Mouse (Mus musculus): ENCODE data around the gene Col23a1. TPM values are rescaled to one million over a fixed set of nuclear protein-coding genes. Genes with fewer than 3 reads are reported as not detected.
"Not testable (repeated sequence)": the region's sequence is repeated elsewhere in the genome, so short reads cannot be mapped to it uniquely, and the experiment has no call there.

Col23a1 gene
- polyA plus RNA-seq, 3 experiments from 2014 or later = 0.30 to 0.87 (median 0.86) TPM

DNA sequence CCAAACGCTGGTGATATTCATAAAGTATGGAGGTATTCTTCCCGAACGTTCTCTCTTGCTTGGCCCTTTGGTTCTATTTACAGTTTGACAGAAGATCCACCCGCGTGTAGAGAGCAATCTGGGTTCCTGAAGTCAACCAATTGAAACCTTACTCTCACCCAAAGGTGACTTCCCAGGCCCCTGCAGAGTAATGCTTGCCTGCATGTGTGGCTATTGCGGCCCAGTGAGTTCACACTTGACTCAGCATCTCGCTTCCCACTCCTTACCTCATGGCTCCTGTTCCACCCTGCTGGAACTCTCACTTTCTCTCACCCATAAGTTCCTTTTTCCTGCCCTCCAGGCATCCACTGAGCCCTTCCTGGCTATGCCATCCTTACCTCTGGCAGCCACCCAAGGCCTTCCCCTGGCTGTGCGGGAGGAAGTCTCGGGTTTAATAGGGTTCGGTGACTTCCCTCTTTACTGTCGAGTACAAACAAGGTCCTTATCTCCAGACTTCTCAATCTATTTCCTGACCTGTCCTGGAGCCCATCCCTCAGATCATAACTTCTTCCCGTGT is 38.7 kb downstream of the Col23a1 start:
- ATAC-seq = no peak

DNA sequence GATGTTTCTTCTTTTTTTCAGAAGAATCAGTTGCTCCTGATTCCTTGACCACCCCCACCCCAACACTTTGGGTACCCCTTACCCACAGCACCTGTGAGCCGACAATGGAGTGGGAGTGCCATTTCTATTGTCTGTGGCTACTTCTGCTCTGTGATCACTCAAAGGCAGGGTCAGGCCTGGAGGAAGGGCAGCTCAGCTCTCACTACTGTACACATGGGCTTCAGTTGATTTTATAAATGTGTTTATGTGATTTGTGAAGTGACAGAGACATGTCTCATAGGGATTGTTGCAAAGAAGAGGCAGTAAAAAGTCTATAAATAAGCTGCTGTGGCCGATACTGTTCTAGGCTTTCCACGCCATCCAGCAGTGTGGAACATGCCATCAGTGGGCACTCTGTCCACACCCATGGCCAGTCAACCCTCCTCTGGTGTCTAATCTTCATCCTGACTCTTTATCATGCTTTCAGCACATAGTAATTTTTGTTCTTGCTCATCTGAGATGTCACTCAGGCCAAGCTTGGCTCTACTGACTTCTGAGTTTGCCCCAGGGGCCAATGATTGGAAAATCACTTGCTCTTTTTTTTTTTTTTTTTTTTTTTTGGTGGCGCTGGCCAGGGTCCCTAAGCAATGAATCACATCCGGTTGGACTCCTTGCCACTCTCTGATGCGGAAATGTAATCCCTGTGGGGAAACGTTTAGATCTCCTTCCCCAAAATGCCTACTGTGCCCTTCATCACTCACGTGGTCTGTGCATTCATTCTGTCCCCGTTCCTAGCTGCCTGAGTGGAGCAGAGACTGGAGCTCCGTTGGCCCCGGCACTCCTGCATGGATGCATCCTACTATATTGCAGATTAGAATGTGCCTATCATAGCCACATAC is 40.4 kb downstream of the Col23a1 start:
- ATAC-seq = no peak

DNA sequence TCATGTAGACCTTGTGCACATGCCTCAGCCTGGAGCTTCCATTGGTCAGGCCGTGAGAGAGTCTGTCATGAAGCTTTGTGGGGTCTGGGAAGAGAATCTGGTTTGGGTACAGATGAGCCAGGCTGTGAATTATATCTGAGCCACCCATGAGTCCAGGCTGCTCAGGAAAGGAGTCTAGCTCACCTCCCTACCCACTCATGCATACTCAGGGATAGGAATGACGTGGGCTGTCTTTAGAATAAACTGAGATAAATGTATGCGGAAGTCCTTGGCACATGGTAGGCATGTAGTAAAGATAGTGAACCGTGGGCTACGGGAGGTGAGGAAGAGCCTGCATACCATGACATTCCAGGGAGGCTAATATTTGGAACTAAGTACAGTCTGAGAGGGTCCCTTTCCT is 44.3 kb downstream of the Col23a1 start:
- no peak for ATAC-seq

DNA sequence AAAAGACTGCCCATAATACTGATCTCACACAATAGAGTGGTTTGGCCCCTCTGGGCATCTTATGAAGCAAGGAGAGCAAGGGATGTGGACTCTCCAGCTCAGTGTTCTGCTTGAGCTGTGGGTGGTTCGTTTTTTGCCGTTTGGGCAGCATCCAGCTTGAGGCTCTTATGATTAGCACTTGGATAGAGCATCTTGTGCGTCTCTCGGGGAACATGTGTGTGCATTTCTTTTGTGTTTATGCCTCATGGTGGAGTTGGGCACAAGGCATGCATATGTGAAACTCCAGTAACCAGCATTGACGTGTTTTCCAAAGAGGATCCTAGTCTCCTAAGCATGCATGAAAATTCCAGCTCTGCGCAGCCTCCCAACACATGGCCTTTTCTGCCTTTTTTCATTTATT is 47.9 kb downstream of the Col23a1 start:
- no peak for ATAC-seq

DNA sequence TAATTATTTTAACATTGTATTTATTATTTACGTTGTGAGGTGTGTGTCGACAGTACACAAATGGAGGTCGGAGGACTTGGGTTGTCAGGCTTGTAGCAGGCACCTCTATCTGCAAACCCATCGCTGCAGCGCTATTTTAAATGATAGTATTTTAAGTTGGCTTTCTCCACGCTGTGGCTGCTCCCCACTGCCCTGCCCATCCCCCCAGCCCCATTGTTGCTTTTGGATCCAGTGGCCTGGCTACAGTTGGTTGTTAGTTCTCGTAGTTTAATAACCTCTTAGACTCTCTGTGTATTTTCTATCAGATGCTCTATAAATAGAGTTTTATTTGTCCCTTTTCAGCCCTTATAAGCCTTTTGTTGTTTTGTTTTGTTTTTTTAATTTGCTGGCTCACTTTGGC is 48.7 kb downstream of the Col23a1 start:
- ATAC-seq = no peak

DNA sequence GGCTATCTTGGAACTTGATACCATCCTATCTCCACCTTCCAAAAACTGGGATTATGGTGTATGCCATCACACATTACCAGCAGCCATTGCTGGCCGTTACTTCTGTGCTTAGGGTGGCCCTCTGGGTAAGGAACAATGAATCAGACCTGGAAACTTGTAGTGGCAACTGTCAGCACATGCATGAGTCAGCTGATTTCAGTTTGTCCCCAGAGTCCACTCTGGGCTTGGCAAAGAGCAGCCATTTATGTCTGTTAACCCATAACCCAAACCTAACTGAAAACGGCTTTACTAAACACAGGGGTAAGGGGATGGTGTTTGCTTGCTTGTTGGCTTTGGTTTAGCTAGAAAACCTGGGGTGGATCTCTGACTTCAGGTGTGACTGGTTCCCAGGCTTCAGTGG is 51.4 kb downstream of the Col23a1 start:
- ATAC-seq = no peak

DNA sequence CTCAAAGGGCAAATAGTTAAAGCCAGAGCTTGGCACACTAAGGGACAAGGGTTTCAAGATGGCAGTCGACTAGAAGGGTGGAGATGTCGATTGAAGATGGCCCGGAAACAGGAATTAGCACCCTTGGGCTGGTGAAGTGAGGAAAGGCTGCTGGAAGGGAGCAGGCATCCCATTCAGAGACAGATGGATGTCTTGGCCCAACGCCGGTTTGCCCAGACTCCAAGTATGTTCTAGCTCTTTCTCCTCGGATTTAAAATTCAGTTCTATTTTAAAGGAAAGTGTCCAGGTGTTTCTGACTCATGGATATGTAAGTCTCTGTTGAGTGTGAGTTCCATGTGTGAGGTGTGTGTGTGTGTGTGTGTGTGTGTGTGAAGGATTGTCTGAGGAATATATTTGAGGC is 53.1 kb downstream of the Col23a1 start:
- no peak for ATAC-seq

DNA sequence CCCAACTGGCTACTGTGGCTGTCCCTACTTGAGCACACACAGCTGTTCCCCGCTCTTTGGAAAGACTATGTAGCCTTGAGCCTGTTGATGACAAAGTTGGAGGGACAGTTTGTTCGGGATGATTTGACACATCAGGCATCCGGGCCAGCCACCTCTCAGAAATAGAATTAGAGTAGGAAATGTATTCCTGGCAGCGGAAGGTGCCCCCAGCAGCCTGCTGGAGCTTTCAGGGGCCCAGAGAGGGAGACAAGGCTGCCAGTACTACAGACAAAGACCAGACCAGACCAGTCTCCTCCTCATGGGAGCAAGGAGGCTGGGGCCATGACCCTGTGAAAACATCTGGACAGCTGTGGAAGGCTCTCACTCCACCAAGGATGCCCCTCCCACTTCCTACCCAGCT is 53.6 kb downstream of the Col23a1 start:
- no peak for ATAC-seq

DNA sequence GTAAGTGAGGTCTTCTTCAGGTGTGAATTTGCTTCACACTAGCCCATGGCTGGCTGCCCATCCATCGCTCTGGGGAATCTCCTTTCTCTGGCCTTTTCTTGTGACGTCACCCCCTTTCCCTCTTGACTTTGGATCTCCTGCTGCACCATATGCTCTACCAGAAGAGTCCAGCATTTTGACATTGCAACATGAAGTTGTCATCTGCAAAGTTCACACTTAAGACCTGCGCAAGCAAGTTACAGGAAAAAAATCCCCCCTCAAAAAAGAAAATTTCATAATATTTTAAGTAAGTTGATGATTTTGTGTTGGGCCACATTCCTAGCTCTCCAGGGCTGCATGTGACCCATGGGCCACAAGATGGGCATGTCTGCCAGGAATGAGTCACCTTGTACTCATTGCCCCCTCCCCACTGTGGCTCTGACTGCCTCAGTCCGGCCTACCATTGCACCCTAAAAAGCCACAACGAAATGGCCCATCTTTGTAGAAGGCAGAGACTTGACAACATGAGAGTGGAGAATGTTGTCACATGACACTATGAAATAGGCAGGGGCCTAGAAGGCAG is 54.1 kb downstream of the Col23a1 start:
- ATAC-seq = no peak

DNA sequence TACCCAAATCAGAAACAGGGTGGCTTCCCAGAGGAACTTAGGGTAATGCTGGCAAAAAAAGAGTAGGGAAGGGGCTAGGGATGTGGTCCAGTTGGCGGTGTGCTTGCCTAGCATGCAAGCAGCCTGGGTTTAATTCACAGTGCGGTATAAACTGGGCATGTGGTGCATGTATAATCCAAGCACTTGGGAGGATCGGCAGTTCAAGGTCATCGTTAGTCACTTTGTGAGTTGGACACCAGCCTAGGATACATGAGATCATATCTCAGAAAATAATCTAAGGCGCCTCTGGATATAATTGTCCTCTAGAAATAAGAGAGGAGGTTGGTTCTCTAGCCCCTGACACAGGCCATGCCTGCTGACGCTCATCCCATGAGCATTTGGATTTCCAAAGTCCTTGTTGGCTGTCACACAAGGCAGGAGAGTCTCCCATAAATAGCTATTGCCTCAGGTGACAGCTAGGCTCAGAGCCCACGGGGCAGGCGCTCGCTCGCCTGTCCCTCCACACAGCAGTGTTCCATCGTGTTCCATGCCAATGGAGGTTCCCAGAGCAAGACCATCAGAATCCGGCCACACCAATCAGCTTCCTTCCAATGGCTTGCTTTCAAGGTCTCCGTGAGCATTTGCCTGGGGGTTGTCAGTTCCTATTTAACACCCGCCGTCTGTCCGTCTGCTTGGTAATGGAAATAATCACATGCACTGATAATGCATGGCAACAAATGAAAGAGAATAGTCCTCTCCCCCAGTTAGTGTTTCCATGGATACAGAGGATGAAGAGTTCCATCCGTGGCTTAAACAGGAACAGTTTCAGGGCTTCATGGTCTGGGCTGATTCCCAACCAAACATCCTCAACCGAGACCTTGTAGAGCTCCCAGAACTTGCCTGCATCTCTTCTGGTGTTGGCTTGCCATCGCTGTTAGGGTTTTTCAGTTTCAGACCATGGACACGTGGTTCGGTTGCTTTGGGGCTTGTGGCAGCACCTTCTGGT is 56.1 kb downstream of the Col23a1 start:
- ATAC-seq = no peak

DNA sequence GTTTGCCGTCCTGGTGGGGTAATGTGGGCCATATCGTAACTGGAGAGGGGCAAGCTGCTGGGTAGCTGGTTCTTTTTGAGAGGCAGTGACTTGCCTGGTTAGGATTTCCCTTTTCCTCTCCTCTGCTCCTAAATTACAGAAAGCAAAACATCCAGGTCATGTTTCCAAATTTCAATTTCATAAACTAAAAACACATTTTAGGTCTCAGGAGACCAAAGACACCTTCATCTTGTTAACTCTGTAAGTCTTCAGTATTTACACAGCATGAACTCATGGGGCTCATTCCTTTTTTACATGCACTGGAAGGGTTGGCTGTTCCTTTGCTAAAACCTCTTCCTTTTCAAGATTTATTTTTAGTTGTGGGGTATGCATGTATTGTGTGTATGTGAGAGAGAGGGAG is 58.0 kb downstream of the Col23a1 start:
- no peak for ATAC-seq

DNA sequence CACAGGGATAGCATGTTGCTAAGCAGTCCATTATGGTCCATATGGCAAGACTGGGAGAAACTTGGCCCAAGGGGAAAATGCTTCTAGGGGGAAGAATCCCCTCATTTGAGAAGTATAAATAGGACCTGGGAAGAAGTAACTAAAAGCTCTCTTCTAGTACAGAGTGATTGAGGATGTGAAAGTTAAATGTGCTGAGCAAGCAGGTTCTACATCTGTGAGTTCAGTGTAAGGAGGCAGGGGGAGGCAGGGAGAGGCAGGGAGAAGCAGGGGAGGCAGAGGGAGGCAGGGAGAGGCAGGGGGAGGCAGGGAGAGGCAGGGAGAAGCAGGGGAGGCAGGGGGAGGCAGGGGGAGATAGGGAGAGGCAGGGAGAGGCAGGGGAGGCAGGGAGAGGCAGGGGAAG is 59.9 kb downstream of the Col23a1 start:
- no peak for ATAC-seq

DNA sequence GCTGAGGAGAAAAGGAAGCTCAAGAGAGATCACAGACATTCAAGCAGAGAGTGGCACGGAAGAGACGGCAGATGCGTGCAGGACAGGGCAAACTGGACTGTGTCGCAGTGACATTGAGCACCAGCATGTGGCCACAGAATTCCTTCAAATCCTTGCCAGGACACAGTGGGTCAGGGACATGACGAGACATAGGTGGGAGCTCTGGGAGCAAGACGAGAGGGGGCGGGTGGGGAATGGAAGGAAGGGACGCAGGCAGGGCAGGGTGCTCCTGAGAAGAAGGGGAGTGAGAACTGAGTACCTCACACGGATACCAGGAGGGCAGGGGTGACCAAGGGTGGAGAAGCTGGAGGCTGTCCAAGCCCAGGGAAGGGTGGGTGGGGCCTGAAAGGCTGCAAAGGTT is 61.4 kb downstream of the Col23a1 start:
- ATAC-seq = no peak

DNA sequence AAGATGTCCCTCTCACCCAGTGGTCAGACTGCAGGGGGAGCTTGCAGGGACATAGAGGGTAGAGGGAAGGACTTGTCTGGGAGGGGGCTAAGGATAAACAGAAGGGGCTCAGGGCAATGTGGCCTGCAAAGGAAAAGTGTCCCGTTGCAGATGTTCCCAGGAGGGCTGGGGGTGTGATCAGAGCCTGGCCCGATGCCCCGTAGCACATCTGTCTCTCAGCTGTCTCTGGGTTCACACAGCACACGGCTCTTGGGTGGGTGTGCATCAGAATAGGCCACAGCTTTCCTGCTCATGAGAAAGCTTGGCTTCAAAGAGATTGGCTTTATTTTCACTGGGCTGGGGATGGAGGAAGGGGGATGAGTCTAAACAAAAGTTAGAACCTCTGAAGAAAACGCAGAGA is 62.1 kb downstream of the Col23a1 start:
- ATAC-seq = no peak

DNA sequence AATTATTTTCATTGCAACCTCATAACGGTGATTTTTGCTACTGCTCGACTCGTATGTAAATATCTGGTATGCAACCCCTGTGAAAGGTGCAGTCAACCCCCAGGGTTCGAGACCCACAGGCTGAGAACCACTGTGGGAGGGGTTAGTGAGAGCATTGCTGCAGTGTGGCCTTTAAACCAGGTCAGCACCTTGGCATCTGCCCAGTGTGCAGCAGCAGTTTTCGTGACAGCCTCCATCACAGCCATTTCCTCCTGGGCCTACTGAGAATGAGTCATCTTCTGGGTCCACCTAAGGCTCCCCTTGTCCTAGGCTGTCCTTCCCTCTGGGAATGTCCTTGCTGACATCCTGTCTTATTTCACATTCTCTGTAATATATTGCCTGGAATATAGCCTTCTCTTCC is 64.0 kb downstream of the Col23a1 start:
- ATAC-seq = no peak

DNA sequence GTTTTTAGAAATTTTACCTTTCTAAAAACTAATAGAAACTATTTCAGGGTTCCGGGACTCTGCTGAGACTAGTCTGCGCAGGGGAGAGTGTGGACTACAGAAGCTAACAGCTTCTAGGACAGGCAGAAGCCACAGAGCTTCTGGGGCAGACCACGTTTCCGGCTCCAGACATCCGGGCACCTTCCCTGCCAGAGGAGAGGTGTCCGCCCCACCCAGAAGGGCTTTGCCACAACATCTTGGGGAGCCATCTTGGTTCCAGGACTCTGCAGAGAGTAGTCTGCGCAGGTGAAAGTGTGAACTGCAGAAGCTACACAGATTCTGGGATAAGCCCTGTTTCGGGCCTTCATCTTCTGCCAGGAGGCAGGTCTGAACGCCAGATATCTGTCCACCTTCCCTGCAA is 69.3 kb downstream of the Col23a1 start:
- not testable (repeated sequence) for ATAC-seq

DNA sequence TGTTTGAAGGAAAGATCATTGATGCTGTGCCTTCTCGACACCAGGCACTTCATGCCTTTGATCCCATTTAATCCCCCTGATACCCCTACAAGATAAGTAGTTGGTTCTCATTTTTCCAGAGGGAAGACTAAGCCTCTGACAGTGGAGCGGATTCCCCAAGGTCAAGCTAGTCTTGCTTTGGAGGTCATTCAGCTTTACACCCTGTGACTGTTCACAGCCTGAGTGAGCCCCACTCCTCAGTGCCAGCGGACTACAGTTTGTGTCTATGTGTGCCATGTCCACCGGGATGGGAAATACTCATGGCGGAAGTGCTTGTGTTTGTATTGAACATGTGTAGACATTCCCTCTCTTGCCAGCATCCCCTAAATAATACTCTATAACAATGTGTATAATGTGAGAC is 74.6 kb downstream of the Col23a1 start:
- no peak for ATAC-seq

DNA sequence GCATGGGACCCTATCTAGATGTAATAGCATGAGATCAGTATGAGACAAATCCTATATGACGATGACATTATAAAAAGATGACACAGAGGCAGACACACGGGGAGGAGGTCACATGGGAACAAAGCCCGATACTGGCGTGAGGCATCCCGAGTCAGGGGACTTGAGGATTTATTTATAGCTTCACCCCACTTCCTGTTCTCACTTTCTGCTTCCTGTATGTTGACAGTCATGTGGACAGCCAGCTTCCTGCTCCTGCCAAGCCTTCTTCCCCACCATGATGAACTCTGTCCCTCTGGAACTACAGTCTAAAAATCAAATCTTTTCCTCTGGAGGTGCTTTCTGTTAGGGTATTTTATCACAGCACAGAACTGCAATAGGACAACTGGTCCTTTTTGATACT is 77.6 kb downstream of the Col23a1 start:
- ATAC-seq = no peak

DNA sequence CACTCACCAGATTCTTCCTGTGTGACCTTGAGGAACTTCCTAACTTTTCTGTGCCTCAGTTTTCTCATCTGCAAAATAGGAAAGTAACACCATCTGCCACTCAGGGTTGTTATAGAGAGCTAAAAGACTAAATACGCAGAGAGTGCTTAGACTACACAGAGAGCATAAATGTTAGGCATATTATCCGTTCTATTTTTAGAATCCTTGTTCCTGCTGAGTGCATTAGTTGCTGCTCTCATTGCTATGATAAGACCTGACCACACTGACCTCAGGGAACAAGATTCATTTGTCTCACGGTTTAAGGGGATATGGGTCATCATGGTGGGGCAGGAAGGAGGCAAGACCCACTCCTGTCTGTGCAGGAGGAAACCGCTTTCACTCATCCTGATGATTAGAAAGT is 80.6 kb downstream of the Col23a1 start:
- ATAC-seq = no peak

DNA sequence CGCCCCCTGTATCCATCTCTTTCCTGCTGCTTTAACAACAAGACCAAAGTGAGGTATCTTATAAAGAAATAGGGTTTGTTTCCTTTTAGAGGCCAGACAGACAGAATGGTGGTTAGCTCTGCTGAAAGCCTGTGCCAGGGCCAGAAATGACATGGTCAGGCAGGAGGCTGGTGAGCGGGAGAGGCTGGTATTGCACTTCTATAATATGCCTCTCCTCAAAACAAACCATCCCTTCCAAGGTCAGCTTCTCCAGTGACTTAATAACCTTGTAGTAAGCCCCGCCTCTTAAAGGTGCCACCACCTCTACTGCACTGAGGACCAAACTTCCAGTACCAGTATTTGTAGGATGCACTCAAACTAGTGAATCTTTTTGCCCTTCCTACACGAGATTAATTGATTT is 81.6 kb downstream of the Col23a1 start:
- ATAC-seq = no peak

DNA sequence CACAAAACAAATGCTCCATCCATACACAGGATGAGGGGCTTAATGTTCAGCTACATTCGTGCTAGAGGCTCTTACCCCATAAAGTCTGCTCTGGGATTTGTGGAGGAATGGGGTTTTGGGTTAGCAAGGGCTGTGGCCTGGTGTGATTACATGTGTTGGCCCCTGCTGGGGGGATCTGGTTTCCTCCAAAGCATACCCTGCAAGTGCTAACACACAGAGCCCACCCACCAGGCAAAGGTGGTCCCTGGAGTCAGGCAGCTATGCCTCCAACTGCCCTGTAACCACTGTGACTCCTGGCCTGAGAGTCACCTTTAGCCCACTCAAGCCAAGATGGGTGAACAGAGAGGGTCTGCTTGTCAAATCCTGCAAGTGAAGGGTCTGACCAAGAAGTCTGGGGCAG is 82.2 kb downstream of the Col23a1 start:
- ATAC-seq = no peak

DNA sequence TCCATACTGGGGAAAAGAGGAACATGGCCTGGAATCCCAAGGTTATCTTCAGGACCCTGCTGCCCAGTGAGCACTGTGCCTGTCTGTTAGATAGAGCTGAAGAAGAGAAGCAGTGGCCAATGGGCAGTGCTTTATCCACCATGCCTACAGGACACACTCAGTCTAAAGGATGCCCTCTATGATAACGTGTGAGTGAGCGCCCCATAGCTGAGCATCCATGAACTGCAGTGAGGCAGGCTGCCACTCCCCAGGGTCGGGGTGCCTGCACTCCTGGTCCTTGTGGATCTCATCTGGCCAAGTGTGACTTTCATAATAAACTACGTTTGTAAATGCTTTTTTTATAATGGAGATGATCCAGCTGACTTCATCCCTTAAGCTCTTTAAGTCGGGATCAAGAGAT is 87.5 kb downstream of the Col23a1 start:
- ATAC-seq = no peak

DNA sequence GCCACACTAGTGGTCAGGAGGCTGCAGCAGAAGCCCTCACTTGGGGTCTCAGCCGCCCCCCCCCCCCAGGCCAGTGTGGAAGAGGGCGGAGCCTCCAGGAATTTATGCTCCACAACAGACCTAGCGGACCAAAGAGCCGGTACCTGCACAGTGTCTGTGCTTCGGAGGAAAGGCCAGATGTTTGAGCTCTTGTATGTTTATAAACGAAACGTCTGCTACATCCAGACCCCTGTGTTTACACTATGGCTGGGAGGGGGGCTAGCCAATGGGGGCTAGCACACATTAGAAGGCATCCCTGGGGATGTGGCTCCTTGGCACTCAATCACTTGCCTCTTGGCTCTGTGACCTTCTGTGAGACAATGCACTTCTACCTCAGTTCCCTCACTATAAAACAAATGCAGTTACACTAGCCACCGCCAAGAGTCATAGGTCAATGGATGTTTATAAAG is 99.2 kb downstream of the Col23a1 start:
- ATAC-seq = no peak

Measured in inflammation-experienced regulatory T-cells, adult 6 months (primary cell).